Mouse (Mus musculus) forebrain, embryonic 14.5 days (tissue): ENCODE results near the gene Gm10486. TPM values are rescaled to one million over a fixed set of nuclear protein-coding genes. Genes with fewer than 3 reads are reported as not detected.
"Not testable (repeated sequence)": the region's sequence is repeated elsewhere in the genome, so short reads cannot be mapped to it uniquely, and the experiment has no call there.

Experiments
- ATAC-seq: fragments of 200-750 bp; cut with Nextera tagmentation; 2 replicates; pipeline ENCODE4 v1.8.0; 2017; ENCODE audit warnings: mild to moderate bottlenecking, moderate library complexity
- DNase-seq: peaks from one replicate; pipeline ENCODE4 v3.0.0-alpha.2; 2015; ENCODE audit warnings: low spot score
- H3K27ac ChIP-seq: fragments of 300-500 bp; sonication (generic); 2 replicates; pipeline ENCODE4 v1.5.1; 2014; ENCODE audit warnings: low read depth, mild to moderate bottlenecking, control low read depth, low read length, moderate library complexity
- H3K27me3 ChIP-seq: fragments of 300-500 bp; sonication (generic); replicated peaks from 2 replicates; pipeline ENCODE4 v1.6.1; 2014; ENCODE audit warnings: low read length, control low read depth, mixed read lengths; ENCODE audit not compliant: control insufficient read depth, insufficient read depth
- H3K36me3 ChIP-seq: fragments of 300-500 bp; sonication (generic); 2 replicates; pipeline ENCODE4 v1.6.1; 2014; ENCODE audit warnings: low read length, control low read depth; ENCODE audit not compliant: control insufficient read depth, insufficient read depth
- H3K4me1 ChIP-seq: fragments of 300-500 bp; sonication (generic); 2 replicates; pipeline ENCODE4 v1.6.1; 2014; ENCODE audit warnings: antibody characterized with exemption, low read length, control low read depth; ENCODE audit not compliant: control insufficient read depth, insufficient read depth
- H3K4me2 ChIP-seq: fragments of 300-500 bp; sonication (generic); 2 replicates; pipeline ENCODE4 v1.6.1; 2014; ENCODE audit warnings: mild to moderate bottlenecking, control low read depth, low read length
- H3K4me3 ChIP-seq: fragments of 300-500 bp; sonication (generic); 2 replicates; pipeline ENCODE4 v1.5.1; 2014; ENCODE audit warnings: low read depth, low read length, control low read depth
- H3K9ac ChIP-seq: fragments of 300-500 bp; sonication (generic); 2 replicates; pipeline ENCODE4 v1.6.1; 2014; ENCODE audit warnings: mild to moderate bottlenecking, low read length, control low read depth, moderate library complexity
- H3K9me3 ChIP-seq: fragments of 300-500 bp; sonication (generic); replicated peaks from 2 replicates; pipeline ENCODE4 v1.6.1; 2016; ENCODE audit warnings: low read length, control low read depth, mixed read lengths; ENCODE audit not compliant: control insufficient read depth
- WGBS: fragments of 180-500 bp; shearing (Covaris S2); extraction: QIAGEN DNeasy Blood & Tissue Kit; methylation state at CpG from one replicate; pipeline ENCODE4 v1.1.7; 2014; 5-methylcytosine and 5-hydroxymethylcytosine counted together
- polyA plus RNA-seq: library from polyadenylated mRNA; unstranded; fragments of >200 nt; fragmentation: Nextera tagmentation; extraction: Ambion mirVana; gene quantifications from 2 replicates; pipeline ENCODE4 v1.2.1, GENCODE M21; 2014

The Gm10486 gene
- not detected in 2 replicates for polyA plus RNA-seq

DNA sequence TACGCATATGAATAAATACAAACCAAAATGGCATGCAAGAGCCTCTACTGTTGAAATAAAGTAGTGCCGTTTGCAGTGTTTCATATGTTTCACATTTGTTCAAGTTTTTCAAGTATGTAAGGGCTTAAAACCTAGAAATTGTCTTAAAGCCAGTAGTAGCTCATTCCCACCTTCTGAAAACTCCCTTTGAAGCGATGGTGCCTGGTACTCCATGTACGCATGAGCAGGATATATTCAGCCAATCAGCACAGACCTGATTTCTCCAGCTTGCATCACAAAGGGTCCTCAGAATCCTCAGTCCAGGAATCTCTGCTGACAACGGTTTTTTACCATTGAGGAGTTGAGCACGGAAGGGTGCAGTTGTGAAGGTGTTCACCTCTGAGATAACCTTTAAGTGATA, at the start of gene Gm10486:
Gene Gm10486, plus strand, starts transcription at position 301 of the 400 bp plus-strand sequence.
- not testable (repeated sequence) for H3K9ac ChIP-seq, H3K27me3 ChIP-seq, H3K36me3 ChIP-seq, H3K27ac ChIP-seq, H3K4me3 ChIP-seq, H3K4me1 ChIP-seq, H3K4me2 ChIP-seq, H3K9me3 ChIP-seq, ATAC-seq, DNase-seq
- no CpG with 5 or more reads among the region's 6 CpGs for WGBS
